Mouse (Mus musculus): ENCODE results near the gene Atp13a2. TPM values are rescaled to one million over a fixed set of nuclear protein-coding genes. Genes with fewer than 3 reads are reported as not detected.

Gene Atp13a2
- total and polyA plus RNA-seq, 3 experiments = 29.0 to 65.4 TPM; not detected in 1

DNA sequence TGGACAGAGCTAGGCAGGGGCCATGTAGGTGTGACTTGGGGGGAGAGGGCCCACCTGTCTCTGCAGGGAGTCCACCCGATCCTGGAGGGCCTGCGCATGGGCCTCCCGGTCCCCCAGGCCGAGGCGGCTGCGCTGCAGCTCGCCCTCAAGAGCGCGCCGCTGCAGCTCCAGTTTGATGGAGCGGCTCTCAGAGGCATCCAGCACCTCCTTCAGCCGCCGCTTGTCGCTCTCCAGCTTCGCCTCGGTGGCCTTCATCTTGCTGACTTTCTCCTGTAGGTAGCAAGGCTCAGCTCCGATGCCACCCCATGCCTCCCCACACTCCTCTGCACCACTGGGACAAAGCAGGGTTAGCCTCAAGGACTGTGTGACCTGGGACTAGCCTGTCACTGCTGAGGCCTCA lies 33.5 kb downstream of the Atp13a2 start:
- Histone ChIP-seq H3K4me3 (ENCODE audit: control insufficient read depth in 1 of 2, insufficient read depth in 1 of 2, low read depth in 2 of 2, low read length in 2 of 2) (no peak overlapping the region), H3K9me3 (replicated peaks; ENCODE audit: insufficient read depth, low read length) (no peaks in the 10 kb centered on the region), H3K36me3 (ENCODE audit: control insufficient read depth in 1 of 2, insufficient read depth in 2 of 2, low read length in 2 of 2) (no peaks in the 10 kb centered on the region), H3K9ac (ENCODE audit: control insufficient read depth, low read depth, low read length, poor library complexity, severe bottlenecking) (no peak overlapping the region), H3K27me3 (ENCODE audit: control insufficient read depth in 1 of 2, insufficient read depth in 2 of 2, low read length in 2 of 2) (no peaks in the 10 kb centered on the region), H3K27ac (ENCODE audit: control insufficient read depth, low read depth, low read length) (no peak overlapping the region), H3K79me2 (ENCODE audit: control insufficient read depth, insufficient read depth, low read length, poor library complexity) (no peaks in the 10 kb centered on the region), H3K4me1 (ENCODE audit: control insufficient read depth in 1 of 2, insufficient read depth in 2 of 2, low read length in 2 of 2) (no peaks in the 10 kb centered on the region)
- DNase-seq (ENCODE audit: low read depth, low spot score) = no peak
- TF ChIP-seq MAZ (IDR thresholded peaks at IDR 0.05; ENCODE audit: low read depth, low read length) (no peak), POLR2A (IDR thresholded peaks at IDR 0.05; ENCODE audit: control insufficient read depth in 1 of 2, insufficient read depth in 1 of 2, low read depth in 1 of 2, low read length in 2 of 2, poor library complexity in 1 of 2) (no peak), NRF1 (IDR thresholded peaks at IDR 0.05; ENCODE audit: insufficient read depth, low read depth, low read length, poor library complexity, severe bottlenecking) (no peak), JUND (IDR thresholded peaks at IDR 0.05; ENCODE audit: low read depth, low read length) (no peak), KAT2A (conservative IDR thresholded peaks at IDR 0.05; ENCODE audit: low read depth, low read length) (no peak), ETS1 (IDR thresholded peaks at IDR 0.05; ENCODE audit: low read depth, low read length) (no peak), CTCF (IDR thresholded peaks at IDR 0.05 in 2 of 3, conservative IDR thresholded peaks at IDR 0.05 in 1 of 3; ENCODE audit: control insufficient read depth in 1 of 3, insufficient read depth in 1 of 3, low read depth in 2 of 3, low read length in 3 of 3, poor library complexity in 1 of 3, severe bottlenecking in 1 of 3) (no peak), UBTF (IDR thresholded peaks at IDR 0.05; ENCODE audit: borderline replicate concordance, insufficient read depth, low read depth, low read length) (no peak), MXI1 (IDR thresholded peaks at IDR 0.05; ENCODE audit: low read depth, low read length) (no peak), CHD1 (IDR thresholded peaks at IDR 0.05; ENCODE audit: low read depth, low read length) (no peak)

DNA sequence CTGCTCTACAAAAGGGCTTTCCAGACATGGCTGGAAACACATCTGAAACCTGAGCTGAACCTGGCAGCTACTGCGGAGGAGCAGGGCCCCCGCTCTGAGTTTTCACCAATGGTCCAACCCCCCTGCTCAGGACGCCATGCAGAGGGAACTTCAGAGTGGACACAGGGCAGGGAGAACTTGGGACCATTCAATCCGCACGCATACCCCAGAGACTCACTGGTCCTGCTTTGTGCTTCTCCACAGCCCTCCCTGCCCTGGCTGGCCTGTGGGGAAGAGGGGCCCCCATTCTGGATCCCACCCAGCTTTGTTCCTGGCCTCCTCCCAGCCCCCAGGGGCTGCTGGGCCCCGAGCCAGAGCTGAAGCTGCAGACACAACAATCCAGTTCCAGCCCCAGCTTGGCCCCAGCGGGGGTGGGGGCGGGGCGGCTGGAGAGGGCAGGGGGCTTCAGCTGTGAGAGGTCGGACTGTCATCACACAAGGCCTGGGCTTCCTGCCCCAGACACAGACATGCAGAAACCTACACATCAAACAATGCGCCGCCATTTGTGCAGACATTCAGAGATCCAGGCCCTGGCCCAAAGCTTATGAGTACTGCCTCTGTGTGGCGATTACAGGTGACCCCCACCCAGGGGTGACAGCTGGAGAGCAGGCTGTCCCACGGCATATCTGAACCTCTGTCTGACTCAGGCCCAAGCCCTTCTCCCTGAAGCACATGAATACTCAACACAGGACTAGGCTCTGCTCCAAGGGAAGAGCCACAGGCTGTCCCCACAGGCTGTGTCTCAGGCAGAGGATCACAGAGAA lies 34.3 kb downstream of the Atp13a2 start:
- Histone ChIP-seq H3K4me1 (ENCODE audit: control insufficient read depth in 1 of 2, insufficient read depth in 2 of 2, low read length in 2 of 2) (no peaks in the 10 kb centered on the region), H3K79me2 (ENCODE audit: control insufficient read depth, insufficient read depth, low read length, poor library complexity) (no peaks in the 10 kb centered on the region), H3K9me3 (replicated peaks; ENCODE audit: insufficient read depth, low read length) (no peaks in the 10 kb centered on the region), H3K27me3 (ENCODE audit: control insufficient read depth in 1 of 2, insufficient read depth in 2 of 2, low read length in 2 of 2) (no peaks in the 10 kb centered on the region), H3K36me3 (ENCODE audit: control insufficient read depth in 1 of 2, insufficient read depth in 2 of 2, low read length in 2 of 2) (no peaks in the 10 kb centered on the region), H3K4me3 (ENCODE audit: control insufficient read depth in 1 of 2, insufficient read depth in 1 of 2, low read depth in 2 of 2, low read length in 2 of 2) (no peak overlapping the region), H3K9ac (ENCODE audit: control insufficient read depth, low read depth, low read length, poor library complexity, severe bottlenecking) (no peak overlapping the region), H3K27ac (ENCODE audit: control insufficient read depth, low read depth, low read length) (no peak overlapping the region)
- DNase-seq (ENCODE audit: low read depth, low spot score) = no peak
- TF ChIP-seq UBTF (IDR thresholded peaks at IDR 0.05; ENCODE audit: borderline replicate concordance, insufficient read depth, low read depth, low read length) (no peak), E2F4 (IDR thresholded peaks at IDR 0.05; ENCODE audit: borderline replicate concordance, low read depth, low read length) (no peak), ETS1 (IDR thresholded peaks at IDR 0.05; ENCODE audit: low read depth, low read length) (no peak), CHD1 (IDR thresholded peaks at IDR 0.05; ENCODE audit: low read depth, low read length) (no peak), ZMIZ1 (IDR thresholded peaks at IDR 0.05; ENCODE audit: low read depth, low read length) (no peak), POLR2AphosphoS2 (IDR thresholded peaks at IDR 0.05; ENCODE audit: low read length) (no peak), MYC (IDR thresholded peaks at IDR 0.05; ENCODE audit: low read depth, low read length) (no peak), SMC3 (IDR thresholded peaks at IDR 0.05; ENCODE audit: low read depth, low read length) (no peak), GABPA (IDR thresholded peaks at IDR 0.05; ENCODE audit: low read depth, low read length) (no peak), ZNF384 (IDR thresholded peaks at IDR 0.05; ENCODE audit: low read depth, low read length) (no peak), POLR2AphosphoS5 (IDR thresholded peaks at IDR 0.05; ENCODE audit: borderline replicate concordance, low read depth, low read length) (no peak), BHLHE40 (IDR thresholded peaks at IDR 0.05; ENCODE audit: borderline replicate concordance, low read depth, low read length) (no peak), ZC3H11A (IDR thresholded peaks at IDR 0.05; ENCODE audit: low read depth, low read length) (no peak), SIN3A (IDR thresholded peaks at IDR 0.05; ENCODE audit: low read length) (no peak), MYB (IDR thresholded peaks at IDR 0.05; ENCODE audit: low read depth, low read length) (no peak)

Measured in MEL (cell line).